In genomic region chr8:61288006-61288566, GRCm38 (mm10) we compare ENCODE assay signal across 11 mouse cellular contexts.
DNase-seq lines count a peak whose midpoint lies in the region; ATAC-seq and TF ChIP-seq lines count a peak whose summit lies in the region.
"Had no signal": no experiment of that assay in that cellular context is flagged by ENCODE, and none has a peak within 500 bp of the region (broad histone marks: within the 10 kb centered on the region; RNA-seq: fewer than 3 reads in every experiment).

No protein-coding gene starts in this region.

- H3K4me1 ChIP-seq in kidney, postnatal 0 days (replicated peaks; ENCODE audit: insufficient read depth, low read length) = peaks cover 51% of the 10 kb centered on the region
- peaks cover 51% of the 10 kb centered on the region for H3K4me1 ChIP-seq in kidney, adult 2 months (ENCODE audit: control insufficient read depth, insufficient read depth, low read length)
- H3K4me1 ChIP-seq in stomach, embryonic 16.5 days (ENCODE audit: control insufficient read depth, insufficient read depth, low read length) = peaks cover 40% of the 10 kb centered on the region
- peaks cover 2% of the 10 kb centered on the region for H3K4me1 ChIP-seq in stomach, postnatal 0 days (replicated peaks; ENCODE audit: control insufficient read depth, insufficient read depth)
- H3K4me1 ChIP-seq in hindbrain, embryonic 14.5 days (replicated peaks; ENCODE audit: control insufficient read depth, insufficient read depth, low read length) = peaks cover 17% of the 10 kb centered on the region
- H3K4me1 ChIP-seq in olfactory bulb, adult 2 months (ENCODE audit: control insufficient read depth, insufficient read depth, low read length) = peaks cover 10% of the 10 kb centered on the region

- TF ChIP-seq EP300 in stomach, postnatal 0 days (optimal IDR thresholded peaks at IDR 0.05) = no peak

- no peaks in the 10 kb centered on the region for H3K27me3 ChIP-seq in kidney, postnatal 0 days (ENCODE audit: insufficient read depth, low read length)
- H3K27me3 ChIP-seq in kidney, adult 2 months (replicated peaks; ENCODE audit: control insufficient read depth, insufficient read depth, low read length) = no peaks in the 10 kb centered on the region
- H3K27me3 ChIP-seq in stomach, embryonic 16.5 days (ENCODE audit: control insufficient read depth, insufficient read depth, low read length) = no peaks in the 10 kb centered on the region
- no peaks in the 10 kb centered on the region for H3K27me3 ChIP-seq in stomach, postnatal 0 days (ENCODE audit: control insufficient read depth, insufficient read depth, low read length)
- H3K27me3 ChIP-seq in hindbrain, embryonic 14.5 days (ENCODE audit: control insufficient read depth, insufficient read depth, low read length) = no peaks in the 10 kb centered on the region
- H3K27me3 ChIP-seq: neural tube, embryonic 12.5 days had no signal

- TF ChIP-seq CTCF in kidney, postnatal 0 days (IDR thresholded peaks at IDR 0.05; ENCODE audit: low read depth) = no peak
- no peak for TF ChIP-seq CTCF in kidney, adult 2 months (conservative IDR thresholded peaks at IDR 0.05; ENCODE audit: insufficient read depth, insufficient read length, low read depth, low read length)
- TF ChIP-seq CTCF in stomach, postnatal 0 days (IDR thresholded peaks at IDR 0.05; ENCODE audit: low read depth) = no peak
- TF ChIP-seq CTCF in olfactory bulb, adult 2 months (IDR thresholded peaks at IDR 0.05; ENCODE audit: insufficient read depth, low read depth, low read length) = no peak

- no peaks in the 10 kb centered on the region for H3K36me3 ChIP-seq in kidney, postnatal 0 days (ENCODE audit: insufficient read depth, low read length)
- H3K36me3 ChIP-seq in kidney, adult 2 months (ENCODE audit: control insufficient read depth, insufficient read depth, low read length) = no peaks in the 10 kb centered on the region
- H3K36me3 ChIP-seq in stomach, embryonic 16.5 days (ENCODE audit: control insufficient read depth, insufficient read depth, low read length) = no peaks in the 10 kb centered on the region
- H3K36me3 ChIP-seq in stomach, postnatal 0 days (ENCODE audit: control insufficient read depth, insufficient read depth, low read length) = no peaks in the 10 kb centered on the region
- H3K36me3 ChIP-seq in hindbrain, embryonic 14.5 days (replicated peaks; ENCODE audit: control insufficient read depth, insufficient read depth) = no peaks in the 10 kb centered on the region
- H3K36me3 ChIP-seq: neural tube, embryonic 12.5 days had no signal

- H3K9me3 ChIP-seq in kidney, postnatal 0 days (replicated peaks; ENCODE audit: low read length) = no peaks in the 10 kb centered on the region
- H3K9me3 ChIP-seq in stomach, embryonic 16.5 days (replicated peaks; ENCODE audit: control insufficient read depth, low read length) = no peaks in the 10 kb centered on the region
- H3K9me3 ChIP-seq in stomach, postnatal 0 days (ENCODE audit: control insufficient read depth, low read length) = no peaks in the 10 kb centered on the region
- H3K9me3 ChIP-seq in hindbrain, embryonic 14.5 days (ENCODE audit: control insufficient read depth, low read length) = no peaks in the 10 kb centered on the region
- H3K9me3 ChIP-seq: neural tube, embryonic 12.5 days had no signal

- H3K9ac ChIP-seq in kidney, postnatal 0 days (ENCODE audit: low read depth, low read length) = no peak overlapping the region
- no peak overlapping the region for H3K9ac ChIP-seq in stomach, embryonic 16.5 days (ENCODE audit: low read length)
- H3K9ac ChIP-seq in stomach, postnatal 0 days (ENCODE audit: low read length) = no peak overlapping the region
- no peak overlapping the region for H3K9ac ChIP-seq in hindbrain, embryonic 14.5 days
- H3K9ac ChIP-seq: neural tube, embryonic 12.5 days had no signal

- H3K4me3 ChIP-seq in kidney, postnatal 0 days (replicated peaks; ENCODE audit: low read depth, low read length) = no peak overlapping the region
- no peak overlapping the region for H3K4me3 ChIP-seq in kidney, adult 2 months (ENCODE audit: insufficient read depth, low read depth, low read length)
- H3K4me3 ChIP-seq in stomach, embryonic 16.5 days (replicated peaks; ENCODE audit: low read length) = no peak overlapping the region
- H3K4me3 ChIP-seq in stomach, postnatal 0 days (ENCODE audit: low read depth, low read length) = no peak overlapping the region
- H3K4me3 ChIP-seq in hindbrain, embryonic 14.5 days (replicated peaks; ENCODE audit: low read length) = no peak overlapping the region
- no peak overlapping the region for H3K4me3 ChIP-seq in olfactory bulb, adult 2 months (ENCODE audit: insufficient read depth, low read depth, low read length)
- H3K4me3 ChIP-seq: neural tube, embryonic 12.5 days had no signal

- DNase-seq in kidney, postnatal 0 days (ENCODE audit: low spot score) = no peak
- no peak for DNase-seq in kidney, adult 2 months
- DNase-seq in stomach, postnatal 0 days (ENCODE audit: low spot score) = no peak
- DNase-seq in hindbrain, embryonic 14.5 days (ENCODE audit: low spot score) = no peak
- no peak for DNase-seq in cerebellum, postnatal 4 days (ENCODE audit: low spot score in 2 of 2)
- no peak for DNase-seq in kidney, adult 11 months
- DNase-seq: cerebellum, adult 9-10 months had no signal

- TF ChIP-seq POLR2A in kidney, adult 2 months (IDR thresholded peaks at IDR 0.05; ENCODE audit: low read depth, low read length) = no peak
- no peak for TF ChIP-seq POLR2A in olfactory bulb, adult 2 months (IDR thresholded peaks at IDR 0.05; ENCODE audit: insufficient read depth, low read depth, low read length)

- ATAC-seq in kidney, postnatal 0 days (replicated peaks; ENCODE audit: low FRiP score, low read depth) = no peak
- no peak for ATAC-seq in stomach, embryonic 16.5 days (ENCODE audit: insufficient read depth, low FRiP score)
- no peak for ATAC-seq in stomach, postnatal 0 days (ENCODE audit: low FRiP score, low TSS enrichment)
- peak; percentile 59; the same call in 1 of the 2 replicates for ATAC-seq in hindbrain, embryonic 14.5 days (ENCODE audit: low FRiP score)

- H3K4me2 ChIP-seq in kidney, postnatal 0 days (ENCODE audit: low read length) = peak overlapping the region; percentile 13; the same call in 1 of the 2 replicates
- H3K4me2 ChIP-seq in stomach, embryonic 16.5 days (ENCODE audit: low read depth, low read length) = 0 out of 2 replicates have a peak overlapping the region, but pooled peaks have one; percentile 10
- no peak overlapping the region for H3K4me2 ChIP-seq in stomach, postnatal 0 days (replicated peaks; ENCODE audit: low read depth)
- no peak overlapping the region for H3K4me2 ChIP-seq in hindbrain, embryonic 14.5 days (replicated peaks)
- H3K4me2 ChIP-seq: neural tube, embryonic 12.5 days had no signal

- 47% methylated on average over 11 of the region's 11 CpGs for WGBS in kidney, postnatal 0 days
- WGBS in kidney, adult 2 months = 59% methylated on average over 11 of the region's 11 CpGs
- 57% methylated on average over 11 of the region's 11 CpGs for WGBS in stomach, embryonic 16.5 days
- 48% methylated on average over 11 of the region's 11 CpGs for WGBS in stomach, postnatal 0 days
- 59% methylated on average over 11 of the region's 11 CpGs for WGBS in hindbrain, embryonic 14.5 days
- 22% methylated on average over 11 of the region's 11 CpGs for WGBS in olfactory bulb, adult 2 months

- H3K27ac ChIP-seq in kidney, postnatal 0 days = peak overlapping the region; percentile 31; the same call in 1 of the 2 replicates
- no peak overlapping the region for H3K27ac ChIP-seq in kidney, adult 2 months (ENCODE audit: insufficient read depth, low read depth, low read length)
- no peak overlapping the region for H3K27ac ChIP-seq in stomach, embryonic 16.5 days (ENCODE audit: low read length)
- no peak overlapping the region for H3K27ac ChIP-seq in stomach, postnatal 0 days (replicated peaks)
- H3K27ac ChIP-seq in hindbrain, embryonic 14.5 days = peak overlapping the region; percentile 32; the same call in 1 of the 2 replicates
- peak overlapping the region; percentile 41; the same call in 1 of the 2 replicates for H3K27ac ChIP-seq in olfactory bulb, adult 2 months (ENCODE audit: insufficient read depth, low read depth, low read length)
- H3K27ac ChIP-seq: macrophage; neural tube, embryonic 12.5 days had no signal

Comparison
In these comparisons a context has a peak if more than half of its experiments do, and no peak if none do; other contexts are left out.
1. H3K27ac ChIP-seq: peak in kidney, postnatal 0 days (single experiment), hindbrain, embryonic 14.5 days (single experiment) and olfactory bulb, adult 2 months (single experiment); none in kidney, adult 2 months (single experiment), stomach, embryonic 16.5 days (single experiment) and stomach, postnatal 0 days (single experiment).
2. H3K4me2 ChIP-seq: peak in kidney, postnatal 0 days (single experiment) and stomach, embryonic 16.5 days (single experiment); none in stomach, postnatal 0 days (single experiment) and hindbrain, embryonic 14.5 days (single experiment).